Mouse (Mus musculus) MEL (cell line): Measurements from ENCODE around the gene Pla2g6. TPM values are rescaled to one million over a fixed set of nuclear protein-coding genes. Genes with fewer than 3 reads are reported as not detected.
A peak's percentile ranks its signal among the peaks of the same experiment; 100 is the strongest.

Source experiments
- DNase-seq: peaks from one replicate; pipeline ENCODE4 v3.0.0; 2011; ENCODE audit warnings: low read depth, low spot score
- H3K27ac ChIP-seq: 2 replicates; pipeline ENCODE4 v1.5.1; 2012; ENCODE audit warnings: low read depth, mild to moderate bottlenecking, control low read depth, low read length, moderate library complexity; ENCODE audit not compliant: control insufficient read depth
- H3K27me3 ChIP-seq, 2 experiments: fragments of 150-350 bp in 1 of 2; sonication (generic) in 1 of 2; 2 replicates each; pipeline ENCODE4 v1.6.1; 2012; ENCODE audit warnings: low read length in 2 of 2, mild to moderate bottlenecking in 2 of 2, improper control_type of control experiment in 1 of 2, moderate library complexity in 1 of 2; ENCODE audit not compliant: insufficient read depth in 2 of 2, control insufficient read depth in 1 of 2
- H3K36me3 ChIP-seq, 2 experiments: 2 replicates each; pipeline ENCODE4 v1.6.1; 2012 to 2014; ENCODE audit warnings: low read length in 2 of 2, improper control_type of control experiment in 1 of 2, inconsistent platforms in 1 of 2, mild to moderate bottlenecking in 1 of 2; ENCODE audit not compliant: insufficient read depth in 2 of 2, control insufficient read depth in 1 of 2
- H3K4me1 ChIP-seq, 2 experiments: fragments of 150-350 bp in 1 of 2; sonication (generic) in 1 of 2; 2 replicates each; pipeline ENCODE4 v1.6.1; 2012; ENCODE audit warnings: low read length in 2 of 2, improper control_type of control experiment in 1 of 2, mild to moderate bottlenecking in 1 of 2; ENCODE audit not compliant: insufficient read depth in 2 of 2, control insufficient read depth in 1 of 2
- H3K4me3 ChIP-seq, 2 experiments: fragments of 150-350 bp in 1 of 2; sonication (generic) in 1 of 2; 2 replicates each; pipeline ENCODE4 v1.5.1; 2012; ENCODE audit warnings: low read depth in 2 of 2, low read length in 2 of 2, mild to moderate bottlenecking in 2 of 2, moderate library complexity in 2 of 2, control low read depth in 1 of 2, improper control_type of control experiment in 1 of 2; ENCODE audit not compliant: control insufficient read depth in 1 of 2, insufficient read depth in 1 of 2
- H3K79me2 ChIP-seq: 2 replicates; pipeline ENCODE4 v1.6.1; 2012; ENCODE audit warnings: mild to moderate bottlenecking, low read length, moderate library complexity; ENCODE audit not compliant: control insufficient read depth, poor library complexity, insufficient read depth
- H3K9ac ChIP-seq: 2 replicates; pipeline ENCODE4 v1.6.1; 2012; ENCODE audit warnings: low read depth, mild to moderate bottlenecking, control low read depth, low read length, moderate library complexity; ENCODE audit not compliant: control insufficient read depth, poor library complexity, severe bottlenecking
- H3K9me3 ChIP-seq: fragments of 150-350 bp; sonication (generic); replicated peaks from 2 replicates; pipeline ENCODE4 v1.6.1; 2012; ENCODE audit warnings: mild to moderate bottlenecking, low read length, improper control_type of control experiment, moderate library complexity; ENCODE audit not compliant: insufficient read depth
- BHLHE40 ChIP-seq: IDR thresholded peaks from 2 replicates; pipeline ENCODE4 v1.6.1; 2012; ENCODE audit warnings: low read depth, mild to moderate bottlenecking, inconsistent platforms, low read length, improper control_type of control experiment, borderline replicate concordance
- CHD1 ChIP-seq: IDR thresholded peaks from 2 replicates; pipeline ENCODE4 v1.6.1; 2012; ENCODE audit warnings: low read depth, mild to moderate bottlenecking, inconsistent platforms, low read length, improper control_type of control experiment
- CHD2 ChIP-seq: IDR thresholded peaks from 2 replicates; pipeline ENCODE4 v1.6.1; 2011; ENCODE audit warnings: low read length, improper control_type of control experiment
- CTCF ChIP-seq, 3 experiments: IDR thresholded peaks in 2 of 3; conservative IDR thresholded peaks in 1 of 3; 2 replicates each; pipeline ENCODE4 v1.5.1; 2011 to 2012; ENCODE audit warnings: low read length in 3 of 3, low read depth in 2 of 3, mild to moderate bottlenecking in 2 of 3, improper control_type of control experiment in 1 of 3, inconsistent platforms in 1 of 3, mixed read lengths in 1 of 3, moderate library complexity in 1 of 3; ENCODE audit not compliant: control insufficient read depth in 1 of 3, insufficient read depth in 1 of 3, poor library complexity in 1 of 3, severe bottlenecking in 1 of 3
- E2F4 ChIP-seq: IDR thresholded peaks from 2 replicates; pipeline ENCODE4 v1.6.1; 2011; ENCODE audit warnings: low read depth, low read length, improper control_type of control experiment, borderline replicate concordance
- ELF1 ChIP-seq: IDR thresholded peaks from 2 replicates; pipeline ENCODE4 v1.6.1; 2014; ENCODE audit warnings: low read depth, mild to moderate bottlenecking, inconsistent platforms, low read length, improper control_type of control experiment, moderate library complexity
- EP300 ChIP-seq, 2 experiments: IDR thresholded peaks; 2 replicates each; pipeline ENCODE4 v1.6.1; 2011; ENCODE audit warnings: improper control_type of control experiment in 2 of 2, low read length in 2 of 2, low read depth in 1 of 2, mild to moderate bottlenecking in 1 of 2
- ETS1 ChIP-seq: IDR thresholded peaks from 2 replicates; pipeline ENCODE4 v1.6.1; 2012; ENCODE audit warnings: low read depth, mild to moderate bottlenecking, inconsistent platforms, low read length, improper control_type of control experiment, moderate library complexity
- GABPA ChIP-seq: IDR thresholded peaks from 2 replicates; pipeline ENCODE4 v1.6.1; 2012; ENCODE audit warnings: low read depth, mild to moderate bottlenecking, inconsistent platforms, low read length, improper control_type of control experiment, moderate library complexity
- HCFC1 ChIP-seq: IDR thresholded peaks from 2 replicates; pipeline ENCODE4 v1.6.1; 2012; ENCODE audit warnings: low read depth, mild to moderate bottlenecking, inconsistent platforms, low read length, improper control_type of control experiment, moderate library complexity
- KAT2A ChIP-seq: conservative IDR thresholded peaks from 2 replicates; pipeline ENCODE4 v1.6.1; 2012; ENCODE audit warnings: low read depth, low read length, improper control_type of control experiment, inconsistent platforms
- MAX ChIP-seq: IDR thresholded peaks from 2 replicates; pipeline ENCODE4 v1.6.1; 2011; ENCODE audit warnings: low read length, improper control_type of control experiment
- MAZ ChIP-seq: IDR thresholded peaks from 2 replicates; pipeline ENCODE4 v1.6.1; 2012; ENCODE audit warnings: low read depth, mild to moderate bottlenecking, inconsistent platforms, low read length, improper control_type of control experiment
- MXI1 ChIP-seq: IDR thresholded peaks from 2 replicates; pipeline ENCODE4 v1.6.1; 2011; ENCODE audit warnings: mild to moderate bottlenecking, low read depth, low read length, improper control_type of control experiment
- MYB ChIP-seq: IDR thresholded peaks from 2 replicates; pipeline ENCODE4 v1.6.1; 2011; ENCODE audit warnings: mild to moderate bottlenecking, low read depth, low read length, improper control_type of control experiment
- MYC ChIP-seq: IDR thresholded peaks from 2 replicates; pipeline ENCODE4 v1.6.1; 2011; ENCODE audit warnings: low read depth, mild to moderate bottlenecking, low read length, improper control_type of control experiment, moderate library complexity
- NELFE ChIP-seq: IDR thresholded peaks from 2 replicates; pipeline ENCODE4 v1.6.1; 2011; ENCODE audit warnings: low read depth, low read length, improper control_type of control experiment
- NRF1 ChIP-seq: IDR thresholded peaks from 2 replicates; pipeline ENCODE4 v1.6.1; 2014; ENCODE audit warnings: low read depth, mild to moderate bottlenecking, inconsistent platforms, low read length, improper control_type of control experiment, moderate library complexity; ENCODE audit not compliant: poor library complexity, insufficient read depth, severe bottlenecking
- POLR2A ChIP-seq, 2 experiments: IDR thresholded peaks; 2 replicates each; pipeline ENCODE4 v1.6.1; 2011 to 2012; ENCODE audit warnings: low read length in 2 of 2, mild to moderate bottlenecking in 2 of 2, control low read depth in 1 of 2, improper control_type of control experiment in 1 of 2, low read depth in 1 of 2, moderate library complexity in 1 of 2; ENCODE audit not compliant: control insufficient read depth in 1 of 2, insufficient read depth in 1 of 2, poor library complexity in 1 of 2
- POLR2AphosphoS2 ChIP-seq: IDR thresholded peaks from 2 replicates; pipeline ENCODE4 v1.6.1; 2011; ENCODE audit warnings: low read length, improper control_type of control experiment
- POLR2AphosphoS5 ChIP-seq: IDR thresholded peaks from 2 replicates; pipeline ENCODE4 v1.6.1; 2012; ENCODE audit warnings: low read depth, borderline replicate concordance, mild to moderate bottlenecking, inconsistent platforms, low read length, moderate library complexity, mixed read lengths
- RAD21 ChIP-seq: IDR thresholded peaks from 2 replicates; pipeline ENCODE4 v1.6.1; 2011; ENCODE audit warnings: mild to moderate bottlenecking, low read depth, low read length, improper control_type of control experiment
- RCOR1 ChIP-seq: IDR thresholded peaks from 2 replicates; pipeline ENCODE4 v1.6.1; 2012; ENCODE audit warnings: low read depth, mild to moderate bottlenecking, inconsistent platforms, low read length, improper control_type of control experiment
- SIN3A ChIP-seq: IDR thresholded peaks from 2 replicates; pipeline ENCODE4 v1.6.1; 2012; ENCODE audit warnings: low read length, improper control_type of control experiment, inconsistent platforms
- SMC3 ChIP-seq: IDR thresholded peaks from 2 replicates; pipeline ENCODE4 v1.6.1; 2011; ENCODE audit warnings: low read depth, low read length, improper control_type of control experiment
- TBP ChIP-seq: IDR thresholded peaks from 2 replicates; pipeline ENCODE4 v1.8.0; 2011; ENCODE audit warnings: low read depth, low read length, improper control_type of control experiment
- ZC3H11A ChIP-seq: IDR thresholded peaks from 2 replicates; pipeline ENCODE4 v1.6.1; 2012; ENCODE audit warnings: low read depth, mild to moderate bottlenecking, inconsistent platforms, low read length, improper control_type of control experiment
- ZMIZ1 ChIP-seq: IDR thresholded peaks from 2 replicates; pipeline ENCODE4 v1.6.1; 2012; ENCODE audit warnings: low read depth, mild to moderate bottlenecking, inconsistent platforms, low read length, improper control_type of control experiment, moderate library complexity
- ZNF384 ChIP-seq: IDR thresholded peaks from 2 replicates; pipeline ENCODE4 v1.6.1; 2012; ENCODE audit warnings: low read depth, mild to moderate bottlenecking, inconsistent platforms, low read length, improper control_type of control experiment
- polyA plus RNA-seq, 2 experiments: library from polyadenylated mRNA; stranded (reverse) in 1 of 2; unstranded in 1 of 2; fragments of >175 nt in 1 of 2; fragments of >200 nt in 1 of 2; gene quantifications; 2 replicates each; pipeline versions ENCODE4 v1.2.1 to v1.2.4; 2012; ENCODE audit warnings: low replicate concordance in 2 of 2, low read depth in 1 of 2; ENCODE audit not compliant: insufficient read length in 2 of 2, insufficient read depth in 1 of 2, missing spikeins in 1 of 2
- total RNA-seq: library from RNA; depleted of rRNA; stranded (reverse); fragments of 300-350 nt; gene quantifications from 2 replicates; pipeline ENCODE4 v1.2.3, GENCODE M21; 2012

The Pla2g6 gene
- total and polyA plus RNA-seq, 3 experiments = 11.8 to 24.7 TPM; not detected in 1

- TF ChIP-seq TBP = peak; percentile 66
- TF ChIP-seq ZC3H11A = no peak
- no peak for TF ChIP-seq MYB
- TF ChIP-seq MAX = peak; percentile 16; the same call in 1 of the 2 replicates
- no peak; the same call in 1 of the 2 replicates for TF ChIP-seq ZMIZ1
- TF ChIP-seq RCOR1 = 0 out of 2 replicates have a peak, but pooled peaks have one; percentile 11
- no peak for TF ChIP-seq CHD1
- TF ChIP-seq MYC = peak; percentile 44
- no peak for TF ChIP-seq CHD2
- TF ChIP-seq POLR2AphosphoS2 = peak; percentile 71; the same call in 1 of the 2 replicates
- no peak; the same call in 1 of the 2 replicates for TF ChIP-seq SMC3
- peak; percentile 57 for TF ChIP-seq HCFC1
- no peak for TF ChIP-seq KAT2A
- 0 out of 2 replicates have a peak, but pooled peaks have one; percentile 34 for TF ChIP-seq E2F4
- peak; percentile 53; the same call in 1 of the 2 replicates for TF ChIP-seq MXI1
- no peak for TF ChIP-seq RAD21
- TF ChIP-seq EP300 (IDR thresholded peaks at IDR 0.05; ENCODE audit: low read depth in 1 of 2, low read length in 2 of 2) = 0 out of 4 replicates have a peak, but pooled peaks of 1 of the 2 experiments have one; percentile 11
- TF ChIP-seq CTCF (IDR thresholded peaks at IDR 0.05 in 2 of 3, conservative IDR thresholded peaks at IDR 0.05 in 1 of 3; ENCODE audit: control insufficient read depth in 1 of 3, insufficient read depth in 1 of 3, low read depth in 2 of 3, low read length in 3 of 3, poor library complexity in 1 of 3, severe bottlenecking in 1 of 3) = no peak
- TF ChIP-seq ETS1 = 0 out of 2 replicates have a peak, but pooled peaks have one; percentile 4
- peak; percentile 60 for TF ChIP-seq SIN3A
- TF ChIP-seq BHLHE40 = 0 out of 2 replicates have a peak, but pooled peaks have one; percentile 18
- TF ChIP-seq POLR2A (IDR thresholded peaks at IDR 0.05; ENCODE audit: control insufficient read depth in 1 of 2, insufficient read depth in 1 of 2, low read depth in 1 of 2, low read length in 2 of 2, poor library complexity in 1 of 2) = peak; percentile 79 to 91
- peak; percentile 55; the same call in 1 of the 2 replicates for TF ChIP-seq ELF1
- TF ChIP-seq POLR2AphosphoS5 = no peak
- no peak for TF ChIP-seq GABPA
- TF ChIP-seq NRF1 = peak; percentile 92
- TF ChIP-seq NELFE = peak; percentile 84
- TF ChIP-seq ZNF384 = no peak
- TF ChIP-seq MAZ = no peak
- TF ChIP-seq, all 39 proteins: peak for 16
- H3K27me3 ChIP-seq = no peaks in the 10 kb centered on the region
- no peaks in the 10 kb centered on the region for H3K36me3 ChIP-seq
- no peaks in the 10 kb centered on the region; the same call in 1 of the 2 replicates for H3K79me2 ChIP-seq
- peak overlapping the region; percentile 62 for H3K27ac ChIP-seq
- peak overlapping the region; percentile 57 to 81 for H3K4me3 ChIP-seq
- peak; percentile 94 for DNase-seq
- no peaks in the 10 kb centered on the region for H3K4me1 ChIP-seq
- peak overlapping the region; percentile 69 for H3K9ac ChIP-seq
- no peaks in the 10 kb centered on the region for H3K9me3 ChIP-seq
Observed at GRCm38 (mm10) chr15:79270317-79271123, 57.7 kb downstream of the Pla2g6 start.
